Mouse (Mus musculus) CH12.LX (cell line): Measurements from ENCODE around the gene Chst11.

Experiments used
- CTCF ChIP-seq, 2 experiments: IDR thresholded peaks in 1 of 2; conservative IDR thresholded peaks in 1 of 2; 2 replicates each; pipeline ENCODE4 v1.5.1; 2011 to 2012; ENCODE audit warnings: low read depth in 2 of 2, low read length in 2 of 2, improper control_type of control experiment in 1 of 2, inconsistent platforms in 1 of 2, mild to moderate bottlenecking in 1 of 2, moderate library complexity in 1 of 2
- E2F4 ChIP-seq: IDR thresholded peaks from 2 replicates; pipeline ENCODE4 v1.6.1; 2011; ENCODE audit warnings: low read depth, low read length, improper control_type of control experiment; ENCODE audit not compliant: insufficient replicate concordance
- KAT2A ChIP-seq: IDR thresholded peaks from 2 replicates; pipeline ENCODE4 v1.6.1; 2012; ENCODE audit warnings: low read length, improper control_type of control experiment, inconsistent platforms; ENCODE audit not compliant: insufficient replicate concordance
- MAFK ChIP-seq: IDR thresholded peaks from 2 replicates; pipeline ENCODE4 v1.6.1; 2011; ENCODE audit warnings: low read length, improper control_type of control experiment; ENCODE audit not compliant: insufficient replicate concordance
- NRF1 ChIP-seq: IDR thresholded peaks from 2 replicates; pipeline ENCODE4 v1.6.1; 2014; ENCODE audit warnings: low read depth, mild to moderate bottlenecking, inconsistent platforms, low read length, improper control_type of control experiment, moderate library complexity
- POLR2A ChIP-seq: IDR thresholded peaks from 2 replicates; pipeline ENCODE4 v1.6.1; 2011; ENCODE audit warnings: low read depth, mild to moderate bottlenecking, improper control_type of control experiment, low read length
- USF2 ChIP-seq: conservative IDR thresholded peaks from 2 replicates; pipeline ENCODE4 v1.6.1; 2011; ENCODE audit warnings: low read depth, low read length, improper control_type of control experiment

DNA sequence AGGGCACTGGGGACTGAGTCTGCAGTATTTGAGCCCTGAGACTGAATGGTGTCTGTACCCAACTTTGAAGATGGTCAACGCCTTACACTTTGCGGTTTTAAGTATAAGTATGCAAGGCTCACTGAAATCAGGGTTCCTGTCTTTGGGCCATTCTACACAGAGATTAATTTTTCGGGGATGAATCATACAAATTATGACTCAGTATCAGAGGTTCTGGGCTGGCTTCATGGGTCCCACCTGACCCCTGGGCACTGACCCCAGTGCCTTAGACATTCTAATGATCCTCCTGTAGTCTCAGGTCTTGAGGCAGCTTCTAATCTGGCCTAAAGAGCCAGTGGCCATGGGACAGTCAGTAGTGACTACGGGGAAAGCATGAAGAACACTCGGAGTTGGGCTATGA, 203.8 kb downstream of the Chst11 start:
- no peak for TF ChIP-seq E2F4
- no peak for TF ChIP-seq POLR2A
- TF ChIP-seq NRF1: no peak
- TF ChIP-seq USF2: no peak
- TF ChIP-seq KAT2A: no peak
- TF ChIP-seq CTCF (conservative IDR thresholded peaks at IDR 0.05 in 1 of 2, IDR thresholded peaks at IDR 0.05 in 1 of 2; ENCODE audit: low read depth in 2 of 2, low read length in 2 of 2): no peak
- no peak for TF ChIP-seq MAFK
